Mouse (Mus musculus) heart, embryonic 13.5 days (tissue): ENCODE results near the gene Msi2. TPM values are rescaled to one million over a fixed set of nuclear protein-coding genes. Genes with fewer than 3 reads are reported as not detected.

ENCODE experiments used
- ATAC-seq: fragments of 200-750 bp; cut with Nextera tagmentation; 2 replicates; pipeline ENCODE4 v1.8.0; 2017; ENCODE audit warnings: moderate TSS enrichment; ENCODE audit not compliant: insufficient number of reproducible peaks, low FRiP score, low TSS enrichment; ENCODE audit errors: extremely low read depth
- H3K27ac ChIP-seq: fragments of 300-500 bp; sonication (generic); replicated peaks from 2 replicates; pipeline ENCODE4 v1.5.1; 2015; ENCODE audit warnings: moderate library complexity, mild to moderate bottlenecking, inconsistent platforms
- H3K27me3 ChIP-seq: fragments of 300-500 bp; sonication (generic); replicated peaks from 2 replicates; pipeline ENCODE4 v1.6.1; 2015; ENCODE audit warnings: mild to moderate bottlenecking, inconsistent platforms
- H3K36me3 ChIP-seq: fragments of 300-500 bp; sonication (generic); 2 replicates; pipeline ENCODE4 v1.6.1; 2015; ENCODE audit warnings: mild to moderate bottlenecking, inconsistent platforms
- H3K4me1 ChIP-seq: fragments of 300-500 bp; sonication (generic); 2 replicates; pipeline ENCODE4 v1.6.1; 2015; ENCODE audit warnings: inconsistent platforms
- H3K4me2 ChIP-seq: fragments of 300-500 bp; sonication (generic); 2 replicates; pipeline ENCODE4 v1.6.1; 2015; ENCODE audit warnings: inconsistent platforms, mild to moderate bottlenecking, moderate library complexity
- H3K4me3 ChIP-seq: fragments of 300-500 bp; sonication (generic); 2 replicates; pipeline ENCODE4 v1.5.1; 2015; ENCODE audit warnings: moderate library complexity, mild to moderate bottlenecking, inconsistent platforms
- H3K9ac ChIP-seq: fragments of 300-500 bp; sonication (generic); 2 replicates; pipeline ENCODE4 v1.6.1; 2015; ENCODE audit warnings: inconsistent platforms, mild to moderate bottlenecking, moderate library complexity
- H3K9me3 ChIP-seq: fragments of 300-500 bp; sonication (generic); 2 replicates; pipeline ENCODE4 v1.6.1; 2016; ENCODE audit warnings: inconsistent platforms
- WGBS: fragments of 180-500 bp; shearing (Covaris S2); methylation state at CpG from one replicate; pipeline ENCODE4 v1.1.7; 2015; ENCODE audit warnings: mixed read lengths; 5-methylcytosine and 5-hydroxymethylcytosine counted together
- polyA plus RNA-seq: library from polyadenylated mRNA; unstranded; fragments of >200 nt; fragmentation: Nextera tagmentation; extraction: Ambion mirVana; gene quantifications from 2 replicates; pipeline ENCODE4 v1.2.1, GENCODE M21; 2015

Gene Msi2
- polyA plus RNA-seq, 1 experiment from 2014 or later, result 16.2 TPM

GRCm38 (mm10) chr11:88585171-88585632 is 133.1 kb downstream of the Msi2 start:
- 19% methylated on average over 10 of the region's 10 CpGs for WGBS
- Histone ChIP-seq H3K36me3 (peaks cover 30% of the 10 kb centered on the region), H3K27ac (peak overlapping the region; percentile 85), H3K27me3 (no peaks in the 10 kb centered on the region), H3K9ac (peak overlapping the region; percentile 62), H3K4me1 (peaks cover 94% of the 10 kb centered on the region), H3K4me3 (no peak overlapping the region), H3K4me2 (peak overlapping the region; percentile 23), H3K9me3 (no peaks in the 10 kb centered on the region)
- ATAC-seq, result no peak

GRCm38 (mm10) chr11:88583866-88584265 is 134.4 kb downstream of the Msi2 start:
- Histone ChIP-seq H3K27me3 (no peaks in the 10 kb centered on the region), H3K4me1 (peaks cover 85% of the 10 kb centered on the region), H3K9ac (peak overlapping the region; percentile 62), H3K4me2 (peak overlapping the region; percentile 54), H3K27ac (peak overlapping the region; percentile 85), H3K4me3 (no peak overlapping the region), H3K36me3 (peaks cover 18% of the 10 kb centered on the region), H3K9me3 (no peaks in the 10 kb centered on the region)
- no peak for ATAC-seq
- WGBS, result 20% methylated on average over 6 of the region's 6 CpGs

- Histone ChIP-seq H3K27me3 (no peaks in the 10 kb centered on the region), H3K4me3 (no peak overlapping the region), H3K9ac (peak overlapping the region; percentile 62), H3K4me1 (peaks cover 85% of the 10 kb centered on the region), H3K27ac (peak overlapping the region; percentile 85), H3K36me3 (peaks cover 13% of the 10 kb centered on the region), H3K4me2 (peak overlapping the region; percentile 54), H3K9me3 (no peaks in the 10 kb centered on the region)
- ATAC-seq, result no peak
- 13% methylated on average over 8 of the region's 8 CpGs for WGBS
Measured at GRCm38 (mm10) chr11:88583259-88583833, 135.0 kb downstream of the Msi2 start.

DNA sequence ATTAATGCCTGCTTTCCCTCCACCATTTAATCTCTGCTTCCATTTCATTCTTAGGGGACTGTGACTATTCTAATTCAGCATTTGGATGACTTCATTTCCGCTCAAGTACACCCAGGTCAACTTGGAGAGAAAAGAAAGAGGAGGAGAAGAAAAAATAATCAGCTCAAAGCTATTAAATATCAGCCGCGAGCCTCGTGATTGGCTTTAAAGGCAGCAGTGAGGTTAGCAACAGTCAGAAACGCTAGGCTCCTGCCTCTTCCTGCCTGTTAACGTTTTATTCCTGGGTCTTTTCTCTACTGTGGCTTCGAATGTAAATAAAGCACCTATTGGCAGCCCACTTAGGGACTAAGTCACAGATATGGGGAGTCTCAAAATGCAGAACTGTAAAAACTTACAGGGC is 135.5 kb downstream of the Msi2 start:
- Histone ChIP-seq H3K9me3 (no peaks in the 10 kb centered on the region), H3K4me1 (peaks cover 84% of the 10 kb centered on the region), H3K27ac (peak overlapping the region; percentile 85), H3K36me3 (peaks cover 9% of the 10 kb centered on the region), H3K4me2 (peak overlapping the region; percentile 54), H3K27me3 (no peaks in the 10 kb centered on the region), H3K4me3 (no peak overlapping the region), H3K9ac (peak overlapping the region; percentile 62)
- 19% methylated on average over 7 of the region's 7 CpGs for WGBS
- ATAC-seq, result no peak

DNA sequence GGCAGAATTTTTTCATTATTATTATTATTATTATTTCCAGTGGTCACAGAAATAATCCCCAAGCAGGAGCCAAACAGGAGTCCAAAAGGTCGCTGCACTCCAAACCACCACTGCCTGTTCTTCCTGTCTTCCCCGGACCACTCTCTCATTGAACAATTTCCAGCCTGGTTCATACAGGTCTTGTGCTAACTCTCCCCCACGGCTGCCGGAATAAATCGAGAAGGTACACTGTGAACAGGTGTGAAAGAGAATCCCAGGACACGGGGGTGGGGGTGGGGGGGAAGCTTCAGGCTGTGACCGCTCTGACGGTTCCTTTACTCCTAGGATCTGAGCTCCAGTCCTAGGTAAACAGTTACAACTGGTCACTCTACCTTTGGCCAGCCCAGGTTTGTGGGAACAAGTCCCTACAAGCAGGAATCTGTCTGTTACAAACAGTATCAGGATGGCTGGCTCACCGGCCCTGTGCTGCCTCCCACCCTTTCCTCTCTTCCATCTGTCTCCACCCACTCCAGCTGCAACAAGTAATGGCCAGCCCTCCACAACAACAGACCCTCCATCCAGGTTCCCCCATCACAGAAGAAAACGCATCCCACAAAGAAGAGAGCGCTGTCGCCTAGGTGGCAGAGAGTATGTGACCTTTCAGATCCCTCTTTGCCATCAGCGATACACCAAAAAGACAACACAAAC is 136.1 kb downstream of the Msi2 start:
- ATAC-seq, result no peak
- Histone ChIP-seq H3K4me3 (no peak overlapping the region), H3K27me3 (no peaks in the 10 kb centered on the region), H3K36me3 (peaks cover 9% of the 10 kb centered on the region), H3K4me2 (peak overlapping the region; percentile 54), H3K27ac (peak overlapping the region; percentile 85), H3K9ac (peak overlapping the region; percentile 62), H3K9me3 (no peaks in the 10 kb centered on the region), H3K4me1 (peaks cover 84% of the 10 kb centered on the region)
- 43% methylated on average over 13 of the region's 13 CpGs for WGBS

DNA sequence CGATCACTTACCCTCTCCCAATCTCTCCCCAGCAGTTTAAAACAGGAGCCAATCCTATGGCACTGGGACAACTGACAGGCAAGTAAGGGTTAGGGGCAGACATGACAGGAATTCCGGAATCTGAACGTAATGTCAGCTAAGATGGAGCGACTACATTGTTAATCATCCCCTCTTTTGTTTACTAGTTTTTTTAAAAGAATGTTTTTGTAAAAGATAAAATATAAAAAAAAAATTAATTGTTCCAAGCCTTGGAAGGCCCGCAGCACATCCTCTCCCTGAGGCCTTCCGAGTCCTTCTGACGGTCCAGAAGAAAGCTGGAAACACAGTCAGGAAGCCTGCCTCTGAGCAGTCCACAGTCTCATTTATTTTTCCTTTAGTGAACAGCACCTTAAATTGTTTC is 136.9 kb downstream of the Msi2 start:
- peak overlapping the region; percentile 85 for H3K27ac ChIP-seq
- no peaks in the 10 kb centered on the region for H3K27me3 ChIP-seq
- peaks cover 9% of the 10 kb centered on the region for H3K36me3 ChIP-seq
- no peak overlapping the region for H3K4me2 ChIP-seq
- peaks cover 84% of the 10 kb centered on the region for H3K4me1 ChIP-seq
- H3K9ac ChIP-seq, result no peak overlapping the region; the same call in 1 of the 2 replicates
- no peak for ATAC-seq
- no peak overlapping the region for H3K4me3 ChIP-seq
- 63% methylated on average over 7 of the region's 7 CpGs for WGBS
- H3K9me3 ChIP-seq, result no peaks in the 10 kb centered on the region

DNA sequence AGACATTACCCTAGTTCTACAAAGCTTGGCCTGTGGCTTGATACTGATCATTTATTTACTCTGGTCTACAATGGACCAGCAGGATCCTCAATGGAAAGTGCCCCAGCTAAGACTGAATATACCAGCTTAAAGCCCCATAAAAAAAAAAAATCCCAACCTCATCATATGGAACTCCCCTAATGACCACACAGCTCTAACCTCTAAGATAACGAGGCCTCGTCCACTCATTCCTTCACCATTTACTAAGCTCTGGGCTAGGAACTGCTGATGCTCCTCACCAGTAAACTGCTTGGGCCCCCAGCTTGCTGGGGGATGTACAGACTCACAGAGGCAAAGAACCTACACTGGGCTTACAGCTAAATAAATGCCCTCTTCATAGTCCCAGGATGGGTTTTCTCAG is 139.6 kb downstream of the Msi2 start:
- WGBS, result 69% methylated on average over 2 of the region's 2 CpGs

DNA sequence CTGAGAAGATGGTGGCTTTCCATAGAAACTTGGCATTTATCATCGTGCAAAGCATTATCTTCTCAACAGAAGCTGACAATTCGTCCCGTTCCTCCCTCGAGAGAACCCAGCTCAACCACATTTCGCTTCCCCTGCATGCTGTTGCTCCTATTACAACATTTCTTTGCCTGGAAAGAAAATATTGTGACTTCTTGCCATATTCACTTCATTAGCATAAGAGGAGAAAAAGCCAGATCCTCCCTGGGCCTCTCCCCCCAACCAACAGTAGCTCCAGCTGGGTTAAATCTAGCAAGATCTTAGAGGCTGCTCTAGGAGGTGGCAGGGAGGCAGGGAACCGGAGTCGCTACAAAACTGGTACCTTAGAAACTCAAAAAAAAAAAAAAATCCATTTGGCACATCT is 141.2 kb downstream of the Msi2 start:
- H3K36me3 ChIP-seq, result peaks cover 9% of the 10 kb centered on the region
- peaks cover 83% of the 10 kb centered on the region for H3K4me1 ChIP-seq
- no peak for ATAC-seq
- WGBS, result 52% methylated on average over 7 of the region's 7 CpGs
- H3K9me3 ChIP-seq, result no peaks in the 10 kb centered on the region
- no peak overlapping the region for H3K4me2 ChIP-seq
- peak overlapping the region; percentile 25; the same call in 1 of the 2 replicates for H3K9ac ChIP-seq
- H3K27me3 ChIP-seq, result no peaks in the 10 kb centered on the region
- no peak overlapping the region for H3K4me3 ChIP-seq
- peak overlapping the region; percentile 64 for H3K27ac ChIP-seq

More for the DNA sequence above, 139.6 kb downstream of the Msi2 start:
- Histone ChIP-seq H3K9ac (no peak overlapping the region), H3K4me3 (no peak overlapping the region), H3K27ac (no peak overlapping the region), H3K9me3 (no peaks in the 10 kb centered on the region), H3K27me3 (no peaks in the 10 kb centered on the region), H3K36me3 (peaks cover 9% of the 10 kb centered on the region), H3K4me2 (no peak overlapping the region), H3K4me1 (peaks cover 84% of the 10 kb centered on the region)
- ATAC-seq, result no peak

DNA sequence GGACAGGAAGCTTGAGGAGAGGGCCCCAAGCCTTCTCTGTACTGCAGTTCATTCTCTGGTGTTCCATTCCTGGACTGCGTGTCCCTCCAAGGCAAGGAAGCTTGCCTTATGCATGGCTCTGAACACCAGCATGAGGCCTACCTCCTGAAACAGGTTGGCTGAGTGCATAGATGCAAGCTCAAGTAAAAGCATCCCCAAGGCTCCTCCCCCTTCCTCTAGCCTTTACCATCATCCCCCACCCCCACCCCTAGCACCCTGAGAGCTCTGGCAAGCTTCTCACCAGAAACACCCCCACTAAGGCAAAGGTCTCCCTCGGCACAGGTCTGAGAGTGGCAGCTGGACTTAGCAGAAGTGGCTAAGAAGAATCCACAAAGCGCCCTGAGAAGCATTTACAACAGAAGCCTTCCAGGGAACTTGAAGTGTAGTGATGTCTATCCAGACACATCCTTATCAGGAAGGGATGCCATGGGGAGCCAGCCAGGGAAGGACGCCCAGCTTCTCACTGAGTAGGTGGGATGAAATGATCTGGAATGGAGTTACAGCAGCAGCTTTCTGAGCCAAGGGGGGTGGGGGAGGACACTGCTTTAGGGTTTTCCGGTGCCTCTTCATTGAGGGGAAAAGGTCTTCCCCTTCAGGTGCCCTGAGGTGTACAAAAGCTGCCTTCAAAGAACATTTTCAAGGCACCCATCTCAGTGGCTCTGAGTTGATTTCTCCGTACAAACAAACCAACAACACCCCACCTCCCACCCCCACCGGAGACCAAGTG is 141.9 kb downstream of the Msi2 start:
- no peaks in the 10 kb centered on the region for H3K27me3 ChIP-seq
- H3K27ac ChIP-seq, result peak overlapping the region; percentile 64
- H3K9me3 ChIP-seq, result no peaks in the 10 kb centered on the region
- peaks cover 83% of the 10 kb centered on the region for H3K4me1 ChIP-seq
- no peak overlapping the region for H3K4me2 ChIP-seq
- no peak for ATAC-seq
- H3K4me3 ChIP-seq, result no peak overlapping the region
- H3K36me3 ChIP-seq, result peaks cover 9% of the 10 kb centered on the region
- WGBS, result 46% methylated on average over 7 of the region's 7 CpGs
- H3K9ac ChIP-seq, result peak overlapping the region; percentile 25

DNA sequence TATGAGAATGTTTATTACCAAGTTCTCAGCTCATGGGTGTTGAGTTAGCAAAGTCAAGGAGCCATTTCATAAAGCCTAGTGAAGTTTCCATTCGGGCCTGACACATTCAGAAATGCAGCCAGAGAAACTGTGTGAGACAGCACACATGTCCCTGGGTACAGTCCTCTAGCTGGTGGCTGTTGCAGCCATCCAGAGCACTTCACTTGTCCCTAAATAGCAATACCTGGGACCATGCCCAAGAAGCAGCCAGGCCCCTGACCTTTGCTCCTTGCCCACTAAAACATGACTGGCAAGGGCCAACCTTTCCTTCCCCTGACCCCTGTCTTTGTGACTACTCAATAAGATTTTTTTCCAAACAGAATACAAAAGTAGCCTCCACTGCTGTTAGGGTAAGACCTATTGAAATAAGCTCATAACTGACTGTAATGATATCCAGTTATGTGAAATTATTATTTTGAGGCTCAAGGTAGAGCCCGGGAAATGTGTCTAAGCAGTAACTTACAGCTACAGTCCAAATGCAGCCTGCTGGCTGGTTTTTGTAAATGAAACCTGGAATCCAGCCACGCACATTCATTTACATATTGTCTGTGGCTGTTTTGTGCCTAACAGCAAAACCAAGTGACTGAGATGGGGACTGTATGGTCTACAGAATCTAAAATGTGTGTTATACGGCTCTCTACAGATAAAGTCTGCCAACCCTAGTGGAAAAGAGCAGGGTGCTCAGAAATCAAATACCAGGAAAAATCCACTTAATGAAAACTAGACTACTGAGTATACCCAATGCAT is 143.5 kb downstream of the Msi2 start:
- no peaks in the 10 kb centered on the region for H3K9me3 ChIP-seq
- H3K4me3 ChIP-seq, result no peak overlapping the region
- no peak overlapping the region for H3K9ac ChIP-seq
- WGBS, result 70% methylated on average over 4 of the region's 4 CpGs
- H3K4me2 ChIP-seq, result no peak overlapping the region
- peak overlapping the region; percentile 76 for H3K27ac ChIP-seq
- ATAC-seq, result no peak
- H3K4me1 ChIP-seq, result peaks cover 93% of the 10 kb centered on the region
- H3K27me3 ChIP-seq, result no peaks in the 10 kb centered on the region
- no peaks in the 10 kb centered on the region; the same call in none of the 2 replicates for H3K36me3 ChIP-seq

DNA sequence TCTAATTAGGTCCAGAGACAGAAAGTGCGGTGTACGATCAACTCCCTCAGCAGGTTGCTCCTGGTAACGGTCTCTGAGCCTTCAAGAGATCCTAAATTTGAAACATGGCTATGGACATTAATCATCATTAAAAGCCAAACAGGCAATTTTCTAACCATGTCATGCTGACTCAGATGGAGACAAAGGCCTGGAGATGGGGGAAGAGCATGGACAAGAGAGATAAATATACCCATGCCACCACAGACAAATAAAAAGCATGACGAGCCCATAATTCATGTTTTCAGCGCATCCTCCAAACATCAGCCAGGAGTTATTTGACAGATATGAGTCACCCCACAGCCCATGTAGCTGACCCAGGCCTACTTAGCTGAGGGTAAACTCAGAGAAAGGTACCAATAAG is 145.3 kb downstream of the Msi2 start:
- 0 out of 2 replicates have a peak overlapping the region, but pooled peaks have one; percentile 76 for H3K27ac ChIP-seq
- no peak overlapping the region for H3K9ac ChIP-seq
- ATAC-seq, result no peak
- WGBS, result 91% methylated on average over 5 of the region's 5 CpGs
- no peaks in the 10 kb centered on the region for H3K27me3 ChIP-seq
- H3K4me1 ChIP-seq, result peaks cover 99% of the 10 kb centered on the region
- no peak overlapping the region for H3K4me2 ChIP-seq
- no peaks in the 10 kb centered on the region for H3K36me3 ChIP-seq
- H3K9me3 ChIP-seq, result no peaks in the 10 kb centered on the region
- H3K4me3 ChIP-seq, result no peak overlapping the region
